Mouse (Mus musculus) MEL (cell line): ENCODE results near the gene Zbtb43. TPM values are rescaled to one million over a fixed set of nuclear protein-coding genes. Genes with fewer than 3 reads are reported as not detected.

Experiments used
- DNase-seq: peaks from one replicate; pipeline ENCODE4 v3.0.0; 2011; ENCODE audit warnings: low read depth, low spot score
- H3K27ac ChIP-seq: 2 replicates; pipeline ENCODE4 v1.5.1; 2012; ENCODE audit warnings: low read depth, mild to moderate bottlenecking, control low read depth, low read length, moderate library complexity; ENCODE audit not compliant: control insufficient read depth
- H3K27me3 ChIP-seq, 2 experiments: fragments of 150-350 bp in 1 of 2; sonication (generic) in 1 of 2; 2 replicates each; pipeline ENCODE4 v1.6.1; 2012; ENCODE audit warnings: low read length in 2 of 2, mild to moderate bottlenecking in 2 of 2, improper control_type of control experiment in 1 of 2, moderate library complexity in 1 of 2; ENCODE audit not compliant: insufficient read depth in 2 of 2, control insufficient read depth in 1 of 2
- H3K36me3 ChIP-seq, 2 experiments: 2 replicates each; pipeline ENCODE4 v1.6.1; 2012 to 2014; ENCODE audit warnings: low read length in 2 of 2, improper control_type of control experiment in 1 of 2, inconsistent platforms in 1 of 2, mild to moderate bottlenecking in 1 of 2; ENCODE audit not compliant: insufficient read depth in 2 of 2, control insufficient read depth in 1 of 2
- H3K4me1 ChIP-seq, 2 experiments: fragments of 150-350 bp in 1 of 2; sonication (generic) in 1 of 2; 2 replicates each; pipeline ENCODE4 v1.6.1; 2012; ENCODE audit warnings: low read length in 2 of 2, improper control_type of control experiment in 1 of 2, mild to moderate bottlenecking in 1 of 2; ENCODE audit not compliant: insufficient read depth in 2 of 2, control insufficient read depth in 1 of 2
- H3K4me3 ChIP-seq, 2 experiments: fragments of 150-350 bp in 1 of 2; sonication (generic) in 1 of 2; 2 replicates each; pipeline ENCODE4 v1.5.1; 2012; ENCODE audit warnings: low read depth in 2 of 2, low read length in 2 of 2, mild to moderate bottlenecking in 2 of 2, moderate library complexity in 2 of 2, control low read depth in 1 of 2, improper control_type of control experiment in 1 of 2; ENCODE audit not compliant: control insufficient read depth in 1 of 2, insufficient read depth in 1 of 2
- H3K79me2 ChIP-seq: 2 replicates; pipeline ENCODE4 v1.6.1; 2012; ENCODE audit warnings: mild to moderate bottlenecking, low read length, moderate library complexity; ENCODE audit not compliant: control insufficient read depth, poor library complexity, insufficient read depth
- H3K9ac ChIP-seq: 2 replicates; pipeline ENCODE4 v1.6.1; 2012; ENCODE audit warnings: low read depth, mild to moderate bottlenecking, control low read depth, low read length, moderate library complexity; ENCODE audit not compliant: control insufficient read depth, poor library complexity, severe bottlenecking
- H3K9me3 ChIP-seq: fragments of 150-350 bp; sonication (generic); replicated peaks from 2 replicates; pipeline ENCODE4 v1.6.1; 2012; ENCODE audit warnings: mild to moderate bottlenecking, low read length, improper control_type of control experiment, moderate library complexity; ENCODE audit not compliant: insufficient read depth
- CHD2 ChIP-seq: IDR thresholded peaks from 2 replicates; pipeline ENCODE4 v1.6.1; 2011; ENCODE audit warnings: low read length, improper control_type of control experiment
- GATA1 ChIP-seq: IDR thresholded peaks from 2 replicates; pipeline ENCODE4 v1.6.1; 2011; ENCODE audit warnings: low read depth, low read length, improper control_type of control experiment
- JUND ChIP-seq: IDR thresholded peaks from 2 replicates; pipeline ENCODE4 v1.6.1; 2011; ENCODE audit warnings: low read depth, mild to moderate bottlenecking, improper control_type of control experiment, low read length
- KAT2A ChIP-seq: conservative IDR thresholded peaks from 2 replicates; pipeline ENCODE4 v1.6.1; 2012; ENCODE audit warnings: low read depth, low read length, improper control_type of control experiment, inconsistent platforms
- MYB ChIP-seq: IDR thresholded peaks from 2 replicates; pipeline ENCODE4 v1.6.1; 2011; ENCODE audit warnings: mild to moderate bottlenecking, low read depth, low read length, improper control_type of control experiment
- NRF1 ChIP-seq: IDR thresholded peaks from 2 replicates; pipeline ENCODE4 v1.6.1; 2014; ENCODE audit warnings: low read depth, mild to moderate bottlenecking, inconsistent platforms, low read length, improper control_type of control experiment, moderate library complexity; ENCODE audit not compliant: poor library complexity, insufficient read depth, severe bottlenecking
- RAD21 ChIP-seq: IDR thresholded peaks from 2 replicates; pipeline ENCODE4 v1.6.1; 2011; ENCODE audit warnings: mild to moderate bottlenecking, low read depth, low read length, improper control_type of control experiment
- TAL1 ChIP-seq: IDR thresholded peaks from 2 replicates; pipeline ENCODE4 v1.6.1; 2012; ENCODE audit warnings: mild to moderate bottlenecking, inconsistent platforms, low read length, moderate library complexity, mixed read lengths
- ZKSCAN1 ChIP-seq: IDR thresholded peaks from 2 replicates; pipeline ENCODE4 v1.6.1; 2012; ENCODE audit warnings: low read depth, mild to moderate bottlenecking, inconsistent platforms, low read length, improper control_type of control experiment, moderate library complexity
- polyA plus RNA-seq, 2 experiments: library from polyadenylated mRNA; stranded (reverse) in 1 of 2; unstranded in 1 of 2; fragments of >175 nt in 1 of 2; fragments of >200 nt in 1 of 2; gene quantifications; 2 replicates each; pipeline versions ENCODE4 v1.2.1 to v1.2.4; 2012; ENCODE audit warnings: low replicate concordance in 2 of 2, low read depth in 1 of 2; ENCODE audit not compliant: insufficient read length in 2 of 2, insufficient read depth in 1 of 2, missing spikeins in 1 of 2
- total RNA-seq: library from RNA; depleted of rRNA; stranded (reverse); fragments of 300-350 nt; gene quantifications from 2 replicates; pipeline ENCODE4 v1.2.3, GENCODE M21; 2012

The Zbtb43 gene
- total and polyA plus RNA-seq, 3 experiments, result 15.5 to 17.7 TPM; not detected in 1

GRCm38 (mm10) chr2:33426640-33427398, 41.5 kb downstream of the Zbtb43 start:
- no peak overlapping the region for H3K9ac ChIP-seq
- peaks cover 0 to 8% of the 10 kb centered on the region in 2 experiments for H3K36me3 ChIP-seq
- peaks cover 23% of the 10 kb centered on the region for H3K79me2 ChIP-seq
- H3K4me3 ChIP-seq, result no peak overlapping the region
- peaks cover 0 to 9% of the 10 kb centered on the region in 2 experiments; a peak in 3 of 4 replicates for H3K4me1 ChIP-seq
- no peak for TF ChIP-seq JUND
- H3K9me3 ChIP-seq, result no peaks in the 10 kb centered on the region
- DNase-seq, result no peak
- no peak overlapping the region for H3K27ac ChIP-seq
- H3K27me3 ChIP-seq, result no peaks in the 10 kb centered on the region

GRCm38 (mm10) chr2:33417454-33417853, 50.9 kb downstream of the Zbtb43 start:
- Histone ChIP-seq H3K4me3 (no peak overlapping the region), H3K79me2 (peaks cover 2% of the 10 kb centered on the region; the same call in 1 of the 2 replicates), H3K4me1 (no peaks in the 10 kb centered on the region), H3K9me3 (no peaks in the 10 kb centered on the region), H3K27ac (no peak overlapping the region), H3K36me3 (peaks cover 0 to 1% of the 10 kb centered on the region in 2 experiments; a peak in 2 of 4 replicates), H3K9ac (no peak overlapping the region), H3K27me3 (no peaks in the 10 kb centered on the region)
- DNase-seq, result no peak
- TF ChIP-seq MYB, result no peak
- no peak for TF ChIP-seq NRF1
- TF ChIP-seq GATA1, result no peak

DNA sequence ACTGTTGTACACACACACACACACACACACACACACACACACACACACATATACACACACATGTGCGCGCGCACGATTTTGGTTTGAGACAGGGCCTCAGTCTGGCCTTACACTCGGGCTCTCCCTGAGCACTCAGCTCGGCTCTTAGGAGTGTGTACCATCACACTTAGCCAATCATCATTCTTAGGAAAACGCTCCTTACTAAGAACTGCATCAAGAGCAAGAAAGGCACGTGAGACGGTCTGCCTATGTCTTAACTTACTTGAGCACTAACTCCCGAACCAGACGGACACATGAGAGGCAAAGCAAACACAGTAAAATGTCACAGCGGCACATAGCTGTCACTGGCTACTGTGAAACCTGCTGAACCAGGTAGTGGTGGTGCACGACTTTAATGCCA, 54.3 kb downstream of the Zbtb43 start:
- TF ChIP-seq RAD21, result no peak
- no peak for TF ChIP-seq ZKSCAN1
- TF ChIP-seq CHD2, result no peak
- TF ChIP-seq KAT2A, result no peak
- no peak for TF ChIP-seq TAL1
- no peaks in the 10 kb centered on the region for H3K27me3 ChIP-seq
- peaks cover 2% of the 10 kb centered on the region; the same call in 1 of the 2 replicates for H3K79me2 ChIP-seq
- no peaks in the 10 kb centered on the region for H3K4me1 ChIP-seq
- H3K9ac ChIP-seq, result no peak overlapping the region
- no peak overlapping the region for H3K27ac ChIP-seq
- no peaks in the 10 kb centered on the region for H3K9me3 ChIP-seq
- H3K4me3 ChIP-seq, result no peak overlapping the region
- DNase-seq, result no peak
- H3K36me3 ChIP-seq, result peaks cover 0 to 2% of the 10 kb centered on the region in 2 experiments; a peak in 2 of 4 replicates
